Mouse (Mus musculus) left cerebral cortex, postnatal 36 days (tissue): ENCODE results near the gene Paqr5. TPM values are rescaled to one million over a fixed set of nuclear protein-coding genes. Genes with fewer than 3 reads are reported as not detected.

Source experiments
- DNase-seq, 2 experiments: peaks; one replicate each; pipeline ENCODE4 v3.0.0; 2021 to 2022; ENCODE audit warnings: low spot score in 2 of 2, mixed read lengths in 1 of 2
- intact Hi-C: fragments of 180-260 bp; cut with DNase I; formaldehyde crosslinking; loops from one replicate; pipeline ENCODE4 v1.15.1; 2025
- total RNA-seq, 2 experiments: library from RNA; stranded (reverse); gene quantifications; 2 replicates each; pipeline ENCODE4 v1.2.3; 2021

Paqr5 gene
- total RNA-seq, 2 experiments from 2014 or later = 3.4 to 4.6 TPM

GRCm38 (mm10) chr9:61916986-61917385 is 109.7 kb downstream of the Paqr5 start:
- intact Hi-C loops = no loop called here
- no peak for DNase-seq

- intact Hi-C loops = loop anchor here (2.0 kb wide), 1 partner anchor 31 kb away; the partner anchor contains the start of gene Kif23
- no peak for DNase-seq
These were observed 111.2 kb downstream of the Paqr5 start for GRCm38 (mm10) chr9:61915393-61916005.

DNA sequence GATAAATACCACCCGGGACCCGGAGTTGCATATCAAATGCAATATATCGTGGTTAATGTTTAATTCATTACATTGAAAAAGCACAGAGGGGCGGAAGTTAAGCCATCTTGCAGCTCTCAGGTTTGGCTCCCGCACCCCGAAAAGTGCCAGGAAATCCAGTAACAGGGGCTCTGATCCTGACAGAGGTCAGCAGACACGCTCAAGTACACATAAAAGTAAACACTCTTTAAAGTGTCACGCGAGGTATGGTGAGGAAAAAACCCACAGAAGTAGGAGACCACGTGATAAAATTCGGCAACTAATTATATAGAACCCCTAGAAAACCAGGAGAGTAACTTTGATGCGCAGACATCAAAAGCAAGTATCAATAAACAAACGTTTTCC is 111.7 kb downstream of the Paqr5 start:
- DNase-seq = no peak

GRCm38 (mm10) chr9:61914203-61914916 is 112.3 kb downstream of the Paqr5 start, which contains the start of gene Rplp1:
Gene Rplp1, minus strand, starts transcription at chr9:61914542.
- intact Hi-C loops = loop anchor here (2.0 kb wide), 1 partner anchor 32 kb away; the partner anchor contains the start of gene Kif23

More for the DNA sequence above, 111.7 kb downstream of the Paqr5 start:
- intact Hi-C loops = loop anchor here (2.0 kb wide), 1 partner anchor 32 kb away; the partner anchor contains the start of gene Kif23

GRCm38 (mm10) chr9:61911300-61912128 is 115.1 kb downstream of the Paqr5 start:
- no peak for DNase-seq
- intact Hi-C loops = no loop called here

More at GRCm38 (mm10) chr9:61914203-61914916, 112.3 kb downstream of the Paqr5 start, which contains the start of gene Rplp1:
- DNase-seq = peak; percentile 95 to 97

GRCm38 (mm10) chr9:61910526-61911256 is 116.0 kb downstream of the Paqr5 start:
- intact Hi-C loops = no loop called here
- no peak for DNase-seq

DNA sequence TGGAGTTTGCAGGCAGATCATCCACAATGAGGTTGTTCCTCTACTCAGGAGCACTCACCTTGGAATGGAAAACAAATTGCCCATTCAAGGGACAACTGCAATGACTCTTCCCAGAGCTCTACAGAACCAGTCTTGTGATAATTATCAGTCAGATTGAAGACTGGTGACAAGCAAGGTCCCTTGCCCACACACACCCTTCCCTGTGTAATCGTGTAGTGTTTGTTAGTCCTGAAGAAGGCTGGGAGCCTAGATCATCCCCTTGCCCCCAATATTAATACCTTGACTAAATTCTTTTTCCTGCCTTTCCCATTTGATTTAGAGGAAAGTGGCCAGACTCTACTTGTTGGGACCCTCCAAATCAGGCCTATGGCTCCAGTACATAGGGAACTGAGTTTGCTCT is 117.0 kb downstream of the Paqr5 start:
- DNase-seq = no peak
- intact Hi-C loops = no loop called here

GRCm38 (mm10) chr9:61908832-61909407 is 117.7 kb downstream of the Paqr5 start:
- intact Hi-C loops = no loop called here
- no peak for DNase-seq

- DNase-seq = no peak
- intact Hi-C loops = no loop called here
These were observed 118.3 kb downstream of the Paqr5 start for GRCm38 (mm10) chr9:61908341-61908740.

GRCm38 (mm10) chr9:61907621-61908295 is 118.9 kb downstream of the Paqr5 start:
- intact Hi-C loops = no loop called here
- DNase-seq = no peak

DNA sequence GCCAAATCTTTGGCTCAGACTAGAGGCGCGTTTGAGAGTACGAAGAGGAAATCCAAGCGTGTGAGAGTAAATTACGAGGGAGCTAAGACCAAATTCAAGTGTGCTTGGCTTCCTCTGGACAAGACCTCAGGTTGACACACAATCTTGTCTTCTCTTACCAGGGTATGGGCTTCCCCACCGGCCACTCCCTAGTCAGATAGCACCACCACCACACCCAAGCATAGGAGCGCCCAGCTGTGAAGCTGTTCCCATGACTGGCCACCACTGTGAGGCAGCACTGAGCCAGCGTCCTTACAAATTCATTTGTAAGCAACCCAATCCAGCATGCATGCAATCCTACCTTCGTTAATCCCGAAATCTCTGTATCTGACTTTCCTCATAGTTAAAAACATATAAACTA is 119.7 kb downstream of the Paqr5 start:
- intact Hi-C loops = no loop called here
- DNase-seq = no peak

DNA sequence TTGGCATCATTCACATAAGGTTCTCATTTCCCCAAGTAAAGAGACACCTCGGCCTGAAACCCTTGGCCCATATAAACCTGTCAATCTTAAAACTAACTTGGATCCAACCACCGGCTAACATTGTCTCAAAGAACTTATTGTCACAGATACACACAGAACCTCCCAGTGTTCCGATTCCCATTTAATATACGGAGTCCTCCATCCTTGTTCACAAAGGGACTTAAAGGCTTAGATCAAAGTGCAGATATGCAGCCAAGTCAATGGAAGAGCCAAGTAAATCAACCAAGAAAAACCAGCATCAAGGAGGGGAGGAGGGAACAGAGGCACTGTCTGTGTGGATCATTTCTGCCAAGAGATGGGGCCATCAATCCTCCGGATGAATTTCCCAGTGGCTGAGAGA is 121.1 kb downstream of the Paqr5 start:
- no peak for DNase-seq
- intact Hi-C loops = no loop called here

DNA sequence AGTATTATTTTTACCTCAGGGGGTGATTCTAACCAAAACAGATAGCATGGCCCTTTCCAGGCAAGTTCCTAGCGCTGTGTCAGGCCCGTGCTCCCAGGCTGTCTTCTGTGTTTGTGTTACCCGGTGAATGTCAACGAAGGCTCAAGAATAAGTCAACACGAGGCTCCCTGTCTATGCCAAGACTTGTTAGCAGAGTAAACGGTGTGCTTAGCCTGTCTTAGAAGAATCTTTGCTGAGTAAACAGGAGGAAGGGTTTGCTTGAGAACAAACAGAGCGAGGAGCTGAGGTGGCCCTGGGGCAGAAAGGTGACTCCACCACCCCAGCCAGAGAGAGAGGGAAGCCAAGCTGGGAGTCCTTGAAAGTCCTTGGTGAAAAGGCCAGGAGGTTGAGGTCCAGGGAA is 122.5 kb downstream of the Paqr5 start:
- intact Hi-C loops = loop anchor here (5.0 kb wide), 1 partner anchor 857 kb away; no protein-coding TSS in a partner anchor
- no peak for DNase-seq

Other genes with a start within 250 kb of the Paqr5 start
- gene Rplp1, start 112.3 kb downstream of the Paqr5 start, total RNA-seq = 1,000 to 10,000 TPM; 1,300 to 1,479 TPM
- 1 to 10 TPM; 2.6 to 3.6 TPM for gene Kif23, start 80.1 kb downstream of the Paqr5 start, total RNA-seq
- gene Glce, start 95.8 kb upstream of the Paqr5 start, total RNA-seq = 10 to 100 TPM; 28.5 to 31.1 TPM